Mouse (Mus musculus): ENCODE measurements around the gene Pck1. TPM values are rescaled to one million over a fixed set of nuclear protein-coding genes. Genes with fewer than 3 reads are reported as not detected.

The Pck1 gene
- polyA plus RNA-seq, 2 experiments: 0.16 to 0.18 TPM

DNA sequence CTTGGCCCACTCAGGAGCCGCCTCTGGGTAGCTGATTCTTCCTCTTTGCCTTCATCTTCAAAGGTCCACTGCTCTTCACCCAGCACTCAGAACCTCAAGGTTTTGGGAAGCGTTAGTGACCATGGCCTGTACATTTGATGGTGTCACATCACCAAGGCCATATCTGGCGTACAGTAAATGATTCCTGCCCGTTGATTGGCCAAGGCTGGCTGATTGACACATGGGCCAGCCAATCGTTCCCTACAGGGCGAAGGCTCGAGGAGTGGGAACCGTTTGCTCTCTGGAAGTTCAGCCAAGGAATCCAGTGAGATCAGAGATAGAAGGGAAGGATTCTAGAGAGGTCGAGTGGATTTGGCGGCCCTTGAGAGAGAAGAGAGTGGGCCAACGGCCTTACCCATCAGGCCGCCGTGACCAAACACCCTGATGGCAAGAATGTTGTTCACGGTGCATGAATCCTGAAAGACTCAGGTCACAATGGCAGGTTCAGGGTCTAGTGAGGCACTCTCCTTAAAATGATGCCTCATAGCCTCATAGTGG, 52.8 kb downstream of the Pck1 start:
- H3K36me3 ChIP-seq (replicated peaks; ENCODE audit: control insufficient read depth, insufficient read depth, low read depth): no peaks in the 10 kb centered on the region
- no peaks in the 10 kb centered on the region for H3K9me3 ChIP-seq (ENCODE audit: control insufficient read depth, low read length)
- ATAC-seq (ENCODE audit: insufficient read depth) (no peak), DNase-seq (ENCODE audit: low read depth in 3 of 3, low spot score in 3 of 3) (no peak)
- H3K27me3 ChIP-seq (ENCODE audit: control insufficient read depth, insufficient read depth, low read length): no peaks in the 10 kb centered on the region
- no peak for TF ChIP-seq EP300 (IDR thresholded peaks at IDR 0.05; ENCODE audit: low read depth)
- no peak for TF ChIP-seq CTCF (IDR thresholded peaks at IDR 0.05; ENCODE audit: low read depth)
- no peaks in the 10 kb centered on the region for H3K4me1 ChIP-seq (replicated peaks; ENCODE audit: control insufficient read depth in 2 of 2, insufficient read depth in 2 of 2, low read length in 1 of 2)
- no peak overlapping the region for H3K4me3 ChIP-seq (ENCODE audit: insufficient read depth in 1 of 2, low read depth in 2 of 2, low read length in 2 of 2)
- H3K9ac ChIP-seq (replicated peaks): no peak overlapping the region
- no peak overlapping the region for H3K4me2 ChIP-seq (ENCODE audit: low read depth)
- WGBS (ENCODE audit: insufficient replicate concordance): 72% methylated on average over 14 of the region's 14 CpGs
- H3K27ac ChIP-seq: no peak overlapping the region

DNA sequence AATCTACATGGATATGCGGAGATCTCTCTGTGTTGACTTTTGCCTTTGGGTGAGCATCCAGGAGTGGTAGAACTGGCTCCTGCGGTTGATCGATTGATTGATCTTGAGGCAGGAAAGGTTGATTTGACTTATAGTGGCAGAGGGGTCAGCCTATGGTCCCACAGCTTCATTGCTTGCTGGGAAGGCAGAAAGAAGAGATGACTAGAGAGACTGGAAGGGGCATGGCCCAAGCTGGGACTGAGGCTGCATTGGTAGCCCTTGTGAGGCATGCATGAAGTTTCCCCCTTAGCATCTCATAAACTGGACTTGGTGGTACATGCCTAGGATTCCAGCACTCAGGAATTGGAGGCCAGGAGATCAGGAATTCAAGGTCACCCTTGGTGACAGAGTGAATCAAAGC, 54.2 kb downstream of the Pck1 start:
- H3K27me3 ChIP-seq (ENCODE audit: control insufficient read depth, insufficient read depth, low read length): no peaks in the 10 kb centered on the region
- no peak overlapping the region for H3K9ac ChIP-seq (replicated peaks)
- H3K4me3 ChIP-seq (ENCODE audit: insufficient read depth in 1 of 2, low read depth in 2 of 2, low read length in 2 of 2): no peak overlapping the region
- H3K27ac ChIP-seq: no peak overlapping the region
- H3K4me1 ChIP-seq (replicated peaks; ENCODE audit: control insufficient read depth in 2 of 2, insufficient read depth in 2 of 2, low read length in 1 of 2): no peaks in the 10 kb centered on the region
- H3K4me2 ChIP-seq (ENCODE audit: low read depth): no peak overlapping the region
- DNase-seq (ENCODE audit: low read depth in 3 of 3, low spot score in 3 of 3): no peak
- WGBS (ENCODE audit: insufficient replicate concordance): 73% methylated on average over 3 of the region's 3 CpGs
- no peaks in the 10 kb centered on the region for H3K9me3 ChIP-seq (ENCODE audit: control insufficient read depth, low read length)
- TF ChIP-seq EP300 (IDR thresholded peaks at IDR 0.05; ENCODE audit: low read depth) (no peak), CTCF (IDR thresholded peaks at IDR 0.05; ENCODE audit: low read depth) (no peak)
- ATAC-seq (ENCODE audit: insufficient read depth): no peak
- no peaks in the 10 kb centered on the region for H3K36me3 ChIP-seq (replicated peaks; ENCODE audit: control insufficient read depth, insufficient read depth, low read depth)

Other genes starting within 250 kb of the Pck1 start
- 1.7 and 2.0 TPM in 2 replicates for gene Bmp7, start 212.7 kb upstream of the Pck1 start, polyA plus RNA-seq (2012; rRNA removed)
- gene Bmp7, start 212.7 kb upstream of the Pck1 start, polyA plus RNA-seq (2014; fragmentation: Nextera tagmentation; extraction: Ambion mirVana): 1.7 and 1.8 TPM in 2 replicates
- gene Spo11, start 175.3 kb upstream of the Pck1 start, polyA plus RNA-seq (2012; rRNA removed): 0.01 and 0.03 TPM in 2 replicates
- not detected in 2 replicates for gene Spo11, start 175.3 kb upstream of the Pck1 start, polyA plus RNA-seq (2014; fragmentation: Nextera tagmentation; extraction: Ambion mirVana)
- gene Rae1, start 152.9 kb upstream of the Pck1 start, polyA plus RNA-seq (2012; rRNA removed): 39.4 and 45.9 TPM in 2 replicates
- gene Rae1, start 152.9 kb upstream of the Pck1 start, polyA plus RNA-seq (2014; fragmentation: Nextera tagmentation; extraction: Ambion mirVana): 65.3 and 71.1 TPM in 2 replicates
- 274 and 315 TPM in 2 replicates for gene Rbm38, start 132.6 kb upstream of the Pck1 start, polyA plus RNA-seq (2012; rRNA removed)
- gene Rbm38, start 132.6 kb upstream of the Pck1 start, polyA plus RNA-seq (2014; fragmentation: Nextera tagmentation; extraction: Ambion mirVana): 270 and 320 TPM in 2 replicates
- 0.01 and 0.02 TPM in 2 replicates for gene Ctcfl, start 33.5 kb upstream of the Pck1 start, polyA plus RNA-seq (2012; rRNA removed)
- gene Ctcfl, start 33.5 kb upstream of the Pck1 start, polyA plus RNA-seq (2014; fragmentation: Nextera tagmentation; extraction: Ambion mirVana): not detected in 2 replicates
- gene Zbp1, start 65.9 kb downstream of the Pck1 start, polyA plus RNA-seq (2012; rRNA removed): 0.21 and 0.64 TPM in 2 replicates
- 0.83 and 1.0 TPM in 2 replicates for gene Zbp1, start 65.9 kb downstream of the Pck1 start, polyA plus RNA-seq (2014; fragmentation: Nextera tagmentation; extraction: Ambion mirVana)
- gene Pmepa1, start 123.5 kb downstream of the Pck1 start, polyA plus RNA-seq (2012; rRNA removed): 0.20 and 0.31 TPM in 2 replicates
- gene Pmepa1, start 123.5 kb downstream of the Pck1 start, polyA plus RNA-seq (2014; fragmentation: Nextera tagmentation; extraction: Ambion mirVana): 0.04 and 0.09 TPM in 2 replicates

All from liver, embryonic 14.5 days (tissue).